Mouse (Mus musculus): ENCODE measurements around the gene Efemp1.

GRCm38 (mm10) chr11:28812564-28812963 is 40.4 kb upstream of the Efemp1 start:
- TF ChIP-seq POLR2A (IDR thresholded peaks at IDR 0.05; ENCODE audit: control insufficient read depth, extremely low read depth, insufficient read depth, low read length, poor library complexity) = no peak
- TF ChIP-seq CTCF (IDR thresholded peaks at IDR 0.05; ENCODE audit: borderline replicate concordance, control insufficient read depth, extremely low read depth, insufficient read depth, low read length, poor library complexity) = no peak
